Mouse (Mus musculus) midbrain, embryonic 12.5 days (tissue): ENCODE measurements at regions not wholly inside any gene's neighbourhood (a gene's known extent, or its start where the extent isn't known, plus 50 kb on each side); places are given as distances from the start of the nearest gene placed in this dataset.

Source experiments
- ATAC-seq: fragments of 200-750 bp; cut with Nextera tagmentation; 2 replicates; pipeline ENCODE4 v1.8.0; 2017; ENCODE audit warnings: low read depth, moderate TSS enrichment, moderate library complexity; ENCODE audit not compliant: low FRiP score
- H3K27ac ChIP-seq: fragments of 300-500 bp; sonication (generic); replicated peaks from 2 replicates; pipeline ENCODE4 v1.5.1; 2016; ENCODE audit warnings: mild to moderate bottlenecking
- H3K27me3 ChIP-seq: fragments of 300-500 bp; sonication (generic); 2 replicates; pipeline ENCODE4 v1.6.1; 2016; ENCODE audit warnings: mild to moderate bottlenecking
- H3K36me3 ChIP-seq: fragments of 300-500 bp; sonication (generic); 2 replicates; pipeline ENCODE4 v1.6.1; 2016
- H3K4me1 ChIP-seq: fragments of 300-500 bp; sonication (generic); 2 replicates; pipeline ENCODE4 v1.6.1; 2016
- H3K4me2 ChIP-seq: fragments of 300-500 bp; sonication (generic); replicated peaks from 2 replicates; pipeline ENCODE4 v1.6.1; 2016; ENCODE audit warnings: mild to moderate bottlenecking, moderate library complexity
- H3K4me3 ChIP-seq: fragments of 300-500 bp; sonication (generic); 2 replicates; pipeline ENCODE4 v1.5.1; 2016; ENCODE audit warnings: mild to moderate bottlenecking
- H3K9ac ChIP-seq: fragments of 300-500 bp; sonication (generic); replicated peaks from 2 replicates; pipeline ENCODE4 v1.6.1; 2016; ENCODE audit warnings: mild to moderate bottlenecking, moderate library complexity
- H3K9me3 ChIP-seq: fragments of 300-500 bp; sonication (generic); 2 replicates; pipeline ENCODE4 v1.6.1; 2016; ENCODE audit warnings: mild to moderate bottlenecking
- WGBS: fragments of 180-500 bp; shearing (Covaris S2); methylation state at CpG from one replicate; pipeline ENCODE4 v1.1.7; 2016; 5-methylcytosine and 5-hydroxymethylcytosine counted together

GRCm38 (mm10) chr5:6044859-6045258 is 295.7 kb upstream of the Steap1 start:
- H3K4me3 ChIP-seq, result no peak overlapping the region
- no peak overlapping the region for H3K4me2 ChIP-seq
- no peak overlapping the region for H3K27ac ChIP-seq
- H3K9ac ChIP-seq, result no peak overlapping the region
- ATAC-seq, result peak; percentile 62; the same call in 1 of the 2 replicates
- H3K9me3 ChIP-seq, result no peaks in the 10 kb centered on the region
- WGBS, result 51% methylated on average over 4 of the region's 4 CpGs
- H3K36me3 ChIP-seq, result no peaks in the 10 kb centered on the region
- H3K4me1 ChIP-seq, result no peaks in the 10 kb centered on the region
- H3K27me3 ChIP-seq, result no peaks in the 10 kb centered on the region

GRCm38 (mm10) chr5:6040866-6041265 is 291.7 kb upstream of the Steap1 start:
- Histone ChIP-seq H3K4me1 (no peaks in the 10 kb centered on the region), H3K27ac (no peak overlapping the region), H3K9me3 (no peaks in the 10 kb centered on the region), H3K36me3 (no peaks in the 10 kb centered on the region), H3K4me2 (no peak overlapping the region), H3K4me3 (no peak overlapping the region), H3K9ac (no peak overlapping the region), H3K27me3 (no peaks in the 10 kb centered on the region)
- ATAC-seq, result no peak

GRCm38 (mm10) chr5:6016695-6017094 is 267.6 kb upstream of the Steap1 start:
- H3K27ac ChIP-seq, result no peak overlapping the region
- WGBS, result 29% methylated on average over 1 of the region's 1 CpGs
- H3K4me3 ChIP-seq, result no peak overlapping the region
- no peaks in the 10 kb centered on the region for H3K36me3 ChIP-seq
- H3K27me3 ChIP-seq, result no peaks in the 10 kb centered on the region
- ATAC-seq, result no peak
- H3K4me1 ChIP-seq, result 0 out of 2 replicates have a peak, but pooled peaks cover 3% of the 10 kb centered on the region
- no peak overlapping the region for H3K4me2 ChIP-seq
- no peaks in the 10 kb centered on the region for H3K9me3 ChIP-seq
- no peak overlapping the region for H3K9ac ChIP-seq
